Mouse (Mus musculus) G1E (cell line): ENCODE data around the gene Uimc1. TPM values are rescaled to one million over a fixed set of nuclear protein-coding genes. Genes with fewer than 3 reads are reported as not detected.

Experiments used
- ATAC-seq: 2 replicates; pipeline ENCODE4 v1.8.0; 2016; ENCODE audit warnings: mild to moderate bottlenecking; ENCODE audit not compliant: insufficient number of reproducible peaks, poor library complexity, low FRiP score, severe bottlenecking; ENCODE audit errors: extremely low read depth
- DNase-seq: peaks from one replicate; pipeline ENCODE4 v3.0.0; 2012; ENCODE audit warnings: low spot score
- H3K27me3 ChIP-seq: 2 replicates; pipeline ENCODE4 v1.6.1; 2012; ENCODE audit warnings: mild to moderate bottlenecking, low read length, inconsistent platforms; ENCODE audit not compliant: insufficient read depth
- H3K36me3 ChIP-seq: replicated peaks from 2 replicates; pipeline ENCODE3; 2012; ENCODE audit warnings: mild to moderate bottlenecking, inconsistent platforms
- H3K4me1 ChIP-seq: 2 replicates; pipeline ENCODE4 v1.6.1; 2012; ENCODE audit warnings: low read depth, low read length, inconsistent platforms, mixed read lengths; ENCODE audit not compliant: insufficient read depth
- H3K4me3 ChIP-seq: 2 replicates; pipeline ENCODE4 v1.5.1; 2012; ENCODE audit warnings: low read depth, mild to moderate bottlenecking, inconsistent platforms, low read length, moderate library complexity, mixed read lengths
- H3K9me3 ChIP-seq: replicated peaks from 2 replicates; pipeline ENCODE4 v1.6.1; 2012; ENCODE audit warnings: inconsistent platforms
- CTCF ChIP-seq: IDR thresholded peaks from 2 replicates; pipeline ENCODE4 v1.5.1; 2012; ENCODE audit warnings: low read depth, low read length, inconsistent platforms, mixed read lengths
- GATA1 ChIP-seq: IDR thresholded peaks from 2 replicates; pipeline ENCODE4 v1.6.1; 2012; ENCODE audit warnings: borderline replicate concordance, low read length, inconsistent platforms, mixed read lengths
- GATA2 ChIP-seq: IDR thresholded peaks from 2 replicates; pipeline ENCODE4 v1.6.1; 2012; ENCODE audit warnings: low read depth, low read length, inconsistent platforms, borderline replicate concordance
- POLR2AphosphoS5 ChIP-seq: IDR thresholded peaks from 2 replicates; pipeline ENCODE4 v1.6.1; 2012; ENCODE audit warnings: low read depth, low read length, inconsistent platforms; ENCODE audit not compliant: insufficient replicate concordance
- TAL1 ChIP-seq: conservative IDR thresholded peaks from 2 replicates; pipeline ENCODE4 v1.6.1; 2012; ENCODE audit warnings: low read depth, low read length, inconsistent platforms, mixed read lengths
- polyA plus RNA-seq: library from polyadenylated mRNA; stranded (reverse); fragments of >175 nt; gene quantifications from 2 replicates; pipeline ENCODE4 v1.2.3, GENCODE M21; 2012
- total RNA-seq, 2 experiments: library from RNA; stranded (forward) in 1 of 2; stranded (reverse) in 1 of 2; fragments of 200-1000 nt in 1 of 2; fragments of >200 nt in 1 of 2; fragmentation: Nextera tagmentation in 1 of 2; gene quantifications; 2 replicates each; pipeline ENCODE4 v1.2.3; 2014 to 2017

Gene Uimc1
- total and polyA plus RNA-seq, 3 experiments, result 7.8 to 55.0 (median 52.4) TPM

DNA sequence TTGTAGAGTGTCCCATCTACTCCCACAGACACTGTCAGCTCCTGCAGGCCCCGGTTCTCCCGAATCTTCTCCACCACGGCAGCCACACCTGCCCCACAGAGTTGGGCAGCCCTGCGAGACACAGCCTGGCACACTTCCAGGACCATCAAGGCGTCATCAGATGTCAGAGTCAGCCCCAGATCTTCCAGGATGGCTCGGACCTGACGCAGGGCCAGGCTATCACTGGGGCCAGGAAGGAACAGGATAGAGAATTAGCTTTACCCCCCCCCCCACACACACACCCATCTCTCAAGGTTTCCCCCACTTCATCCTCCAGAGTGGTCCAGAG lies 93.7 kb downstream of the Uimc1 start:
- peaks cover 3% of the 10 kb centered on the region; the same call in 1 of the 2 replicates for H3K27me3 ChIP-seq
- H3K36me3 ChIP-seq, result no peaks in the 10 kb centered on the region
- no peak for ATAC-seq
- TF ChIP-seq TAL1 (no peak), POLR2AphosphoS5 (no peak), GATA1 (no peak), CTCF (no peak), GATA2 (no peak)
- no peaks in the 10 kb centered on the region for H3K9me3 ChIP-seq
- H3K4me3 ChIP-seq, result no peak overlapping the region
- H3K4me1 ChIP-seq, result no peaks in the 10 kb centered on the region
- no peak for DNase-seq

DNA sequence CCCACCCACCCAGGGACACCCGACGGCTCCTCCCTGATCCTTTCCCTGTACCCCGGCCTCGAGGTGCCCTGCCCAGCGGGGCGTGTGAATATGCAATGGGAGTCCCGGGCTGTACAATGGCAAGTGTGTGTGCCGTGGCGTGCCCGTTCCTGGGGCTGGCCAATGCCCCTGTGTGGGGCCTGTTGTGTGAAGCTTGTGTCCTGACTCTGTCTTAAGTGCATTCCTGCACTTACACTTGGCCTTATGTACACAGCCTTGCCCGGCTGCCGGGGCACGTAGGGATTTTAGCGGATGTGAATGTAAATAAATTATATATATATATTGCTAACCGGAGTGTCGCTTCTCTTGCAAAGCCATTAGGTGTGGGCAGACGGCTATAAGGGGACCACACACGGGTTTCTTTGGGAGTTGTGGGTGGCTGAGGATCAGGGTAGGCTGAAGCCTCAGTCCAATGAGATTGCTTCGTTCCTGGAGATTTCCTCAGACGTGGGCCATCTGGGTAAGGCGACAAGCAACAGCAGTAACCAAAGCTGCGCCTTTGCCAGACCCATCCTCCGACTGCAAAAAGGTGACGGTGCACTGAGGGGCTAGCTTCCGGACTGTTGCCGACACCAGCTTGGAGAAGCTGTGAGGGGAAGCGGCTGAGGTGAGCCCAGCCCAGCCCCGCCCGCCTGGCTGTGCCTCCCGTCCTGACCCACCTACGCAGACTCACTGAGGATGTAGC lies 94.2 kb downstream of the Uimc1 start:
- Histone ChIP-seq H3K4me3 (peak overlapping the region; percentile 30; the same call in 1 of the 2 replicates), H3K4me1 (no peaks in the 10 kb centered on the region), H3K27me3 (peaks cover 3% of the 10 kb centered on the region; the same call in 1 of the 2 replicates), H3K9me3 (no peaks in the 10 kb centered on the region), H3K36me3 (no peaks in the 10 kb centered on the region)
- TF ChIP-seq TAL1, result no peak
- no peak for TF ChIP-seq CTCF
- no peak for TF ChIP-seq GATA1
- TF ChIP-seq GATA2, result no peak
- no peak for TF ChIP-seq POLR2AphosphoS5
- DNase-seq (no peak), ATAC-seq (no peak)

DNA sequence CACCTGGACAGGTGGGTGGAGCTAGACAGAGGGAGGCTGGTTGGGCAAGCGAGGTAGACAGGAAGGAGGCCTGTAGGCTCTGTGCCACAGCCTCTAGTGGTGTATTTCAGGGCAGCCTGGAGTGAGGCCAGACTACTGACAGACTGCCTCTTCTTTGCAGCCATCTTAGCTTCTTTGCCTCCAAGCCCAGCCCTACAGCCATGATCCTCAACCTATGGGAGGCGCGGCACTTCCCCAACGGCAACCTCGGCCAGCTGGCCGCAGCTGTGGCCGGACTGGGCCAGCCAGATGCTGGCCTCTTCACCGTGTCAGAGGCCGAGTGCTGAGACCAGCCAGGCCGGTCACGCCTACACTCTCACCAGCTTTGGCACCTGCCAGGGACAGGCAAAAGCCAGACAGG lies 95.5 kb downstream of the Uimc1 start:
- no peaks in the 10 kb centered on the region for H3K9me3 ChIP-seq
- no peak for TF ChIP-seq TAL1
- no peak for TF ChIP-seq CTCF
- TF ChIP-seq GATA2, result no peak
- no peak for TF ChIP-seq POLR2AphosphoS5
- TF ChIP-seq GATA1, result no peak
- no peak for DNase-seq
- H3K4me1 ChIP-seq, result no peaks in the 10 kb centered on the region
- peaks cover 3% of the 10 kb centered on the region; the same call in 1 of the 2 replicates for H3K27me3 ChIP-seq
- H3K4me3 ChIP-seq, result no peak overlapping the region
- H3K36me3 ChIP-seq, result no peaks in the 10 kb centered on the region
- ATAC-seq, result no peak

DNA sequence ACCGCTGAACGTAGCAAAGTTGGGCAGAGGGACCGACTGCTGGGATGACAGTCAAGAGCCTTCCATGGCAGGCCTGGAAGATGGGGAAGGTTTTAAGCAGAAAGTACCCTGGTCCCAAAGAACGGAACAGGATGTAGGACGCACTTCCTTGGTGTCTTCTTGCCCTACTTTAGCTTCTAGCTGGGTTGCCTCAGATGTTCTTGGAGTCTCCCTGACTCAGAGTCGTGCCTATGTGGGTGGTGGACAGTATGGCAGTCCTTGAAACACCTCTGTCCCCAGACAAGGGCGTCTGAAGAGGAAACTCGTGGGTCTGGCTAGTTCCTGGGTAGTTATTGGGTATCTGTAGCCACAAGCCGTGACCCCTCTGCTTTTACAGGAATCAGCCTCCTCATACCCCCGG lies 98.0 kb downstream of the Uimc1 start:
- ATAC-seq (no peak), DNase-seq (no peak)
- H3K36me3 ChIP-seq, result no peaks in the 10 kb centered on the region
- no peaks in the 10 kb centered on the region for H3K4me1 ChIP-seq
- H3K4me3 ChIP-seq, result no peak overlapping the region
- TF ChIP-seq POLR2AphosphoS5 (no peak), TAL1 (no peak)
- no peaks in the 10 kb centered on the region for H3K9me3 ChIP-seq
- H3K27me3 ChIP-seq, result peaks cover 3% of the 10 kb centered on the region; the same call in 1 of the 2 replicates

DNA sequence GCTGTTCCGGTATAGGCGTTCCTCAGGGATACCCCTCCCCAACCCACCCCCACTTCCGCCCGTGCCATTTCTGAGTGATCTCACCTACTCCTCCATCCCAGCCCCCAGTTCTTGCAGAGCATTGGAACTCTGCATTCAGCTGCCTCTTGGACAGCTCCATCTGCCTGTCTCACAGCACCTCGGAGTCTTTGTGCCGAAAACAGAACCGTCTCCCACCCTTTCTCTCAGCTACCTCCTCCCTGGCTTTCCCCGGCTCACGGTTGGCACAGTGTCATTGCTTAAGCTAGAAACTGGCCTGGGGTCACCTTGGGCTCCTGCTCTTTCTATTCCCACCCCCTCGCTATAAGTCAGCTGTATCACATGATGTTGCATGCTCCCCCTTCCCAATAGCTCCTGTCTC lies 99.7 kb downstream of the Uimc1 start:
- DNase-seq (no peak), ATAC-seq (no peak)
- TF ChIP-seq POLR2AphosphoS5 (no peak), TAL1 (no peak), GATA2 (no peak), CTCF (no peak), GATA1 (no peak)
- no peak overlapping the region for H3K4me3 ChIP-seq
- H3K4me1 ChIP-seq, result no peaks in the 10 kb centered on the region
- no peaks in the 10 kb centered on the region for H3K36me3 ChIP-seq
- no peaks in the 10 kb centered on the region for H3K9me3 ChIP-seq
- peaks cover 3% of the 10 kb centered on the region; the same call in 1 of the 2 replicates for H3K27me3 ChIP-seq

DNA sequence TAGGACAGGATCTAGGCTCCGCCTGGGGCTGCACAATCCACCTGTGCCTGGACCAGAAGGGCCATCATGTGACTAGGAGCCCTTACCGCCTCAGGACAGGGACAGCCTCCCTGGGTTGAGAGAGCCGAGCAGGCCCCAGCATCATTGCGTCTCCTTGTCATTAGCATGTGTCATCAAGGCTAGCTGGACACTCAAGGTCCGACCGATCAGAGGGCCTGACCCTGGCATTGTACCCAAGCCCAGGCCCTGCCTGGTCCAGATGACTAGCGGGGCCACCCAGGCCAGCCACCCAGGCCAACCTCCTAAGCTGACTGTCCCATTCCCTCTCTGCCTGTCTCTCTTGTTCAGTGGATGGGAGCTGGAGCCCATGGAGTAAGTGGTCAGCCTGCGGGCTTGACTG lies 102.5 kb downstream of the Uimc1 start:
- Histone ChIP-seq H3K36me3 (no peaks in the 10 kb centered on the region), H3K4me1 (no peaks in the 10 kb centered on the region), H3K4me3 (no peak overlapping the region), H3K27me3 (peaks cover 5% of the 10 kb centered on the region; the same call in 1 of the 2 replicates), H3K9me3 (no peaks in the 10 kb centered on the region)
- ATAC-seq (no peak), DNase-seq (no peak)
- no peak for TF ChIP-seq TAL1
- TF ChIP-seq CTCF, result no peak
- TF ChIP-seq GATA2, result no peak
- no peak for TF ChIP-seq POLR2AphosphoS5
- no peak for TF ChIP-seq GATA1

DNA sequence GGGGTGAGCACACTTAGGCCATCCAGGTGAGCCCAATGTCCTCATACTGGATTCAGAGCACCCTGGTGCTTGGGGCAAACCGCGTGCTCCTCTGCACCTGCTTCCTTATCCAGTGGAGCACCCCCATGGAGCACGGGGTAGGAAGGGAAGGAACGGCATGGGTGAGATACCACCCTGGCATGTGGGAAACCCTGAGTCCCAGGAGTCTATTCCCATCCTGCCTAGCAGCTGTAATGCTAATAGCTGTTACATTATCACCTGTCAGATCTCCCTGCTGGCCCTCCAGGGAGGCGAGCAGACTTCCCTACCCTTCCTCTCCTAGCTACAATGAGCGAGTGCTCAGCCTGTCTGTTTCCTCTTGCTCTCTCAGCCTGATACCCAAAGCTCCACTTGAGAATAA lies 104.9 kb downstream of the Uimc1 start:
- H3K27me3 ChIP-seq, result peaks cover 13% of the 10 kb centered on the region; the same call in 1 of the 2 replicates

More for the DNA sequence above, 104.9 kb downstream of the Uimc1 start:
- DNase-seq (no peak), ATAC-seq (no peak)
- Histone ChIP-seq H3K9me3 (no peaks in the 10 kb centered on the region), H3K36me3 (no peaks in the 10 kb centered on the region), H3K4me1 (no peaks in the 10 kb centered on the region), H3K4me3 (no peak overlapping the region)
- TF ChIP-seq GATA2 (no peak), GATA1 (no peak), CTCF (no peak), POLR2AphosphoS5 (no peak), TAL1 (no peak)
